Mouse (Mus musculus) frontal cortex, postnatal 14 days (tissue): ENCODE measurements around the gene Ncapd2.

ENCODE experiments used
- DNase-seq, 2 experiments: peaks; one replicate each; pipeline ENCODE4 v3.0.0; 2022; ENCODE audit warnings: low spot score in 2 of 2

Ncapd2 gene

DNA sequence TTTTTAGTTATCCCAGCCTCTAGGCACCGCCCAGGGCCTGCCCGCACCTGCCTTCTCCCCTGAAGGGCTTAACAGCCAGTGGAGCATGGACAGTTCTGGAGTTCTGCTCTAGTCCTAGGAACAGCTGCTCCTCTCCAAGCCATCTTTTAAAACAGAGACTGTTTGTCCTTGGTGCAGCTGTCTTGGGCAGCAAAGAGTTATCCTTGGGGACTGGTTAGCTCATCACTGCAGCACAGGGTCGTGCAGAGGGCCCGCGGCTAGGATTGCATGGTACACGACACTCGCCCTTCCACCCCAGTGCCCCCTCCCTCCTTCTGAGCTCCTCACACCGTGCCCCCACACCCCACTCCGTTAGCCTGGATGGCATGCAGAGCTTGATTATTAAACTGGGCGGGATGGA, 44.2 kb downstream of the Ncapd2 start:
- no peak for DNase-seq

- no peak for DNase-seq
Observed at GRCm38 (mm10) chr6:125146797-125147196, 44.7 kb downstream of the Ncapd2 start.

GRCm38 (mm10) chr6:125146148-125146547, 45.4 kb downstream of the Ncapd2 start:
- no peak for DNase-seq

GRCm38 (mm10) chr6:125145479-125145951, 46.0 kb downstream of the Ncapd2 start:
- DNase-seq = no peak

DNA sequence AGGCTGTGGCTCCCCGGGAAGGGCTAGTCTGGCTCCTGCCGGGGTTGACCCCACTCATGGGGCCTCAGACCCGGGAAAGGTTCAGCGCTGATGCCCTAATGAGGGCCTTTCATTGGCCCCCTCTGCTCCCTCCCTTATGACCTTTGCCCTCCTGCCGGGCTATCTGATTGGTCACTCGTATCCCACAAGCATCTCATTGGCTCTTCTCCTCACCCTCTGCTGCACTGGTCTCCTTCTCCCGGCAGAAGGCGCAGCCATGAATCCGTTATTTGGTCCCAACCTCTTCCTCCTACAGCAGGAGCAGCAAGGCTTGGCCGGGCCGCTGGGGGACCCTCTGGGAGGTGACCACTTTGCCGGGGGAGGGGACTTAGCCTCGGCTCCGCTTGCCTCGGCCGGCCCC, 46.5 kb downstream of the Ncapd2 start, which contains the start of gene Iffo1:
Gene Iffo1, plus strand, starts transcription at position 241 of the 400 bp plus-strand sequence.
- peak; percentile 89 to 92 for DNase-seq

- DNase-seq = no peak
Observed at GRCm38 (mm10) chr6:125143904-125144303, 47.6 kb downstream of the Ncapd2 start.

DNA sequence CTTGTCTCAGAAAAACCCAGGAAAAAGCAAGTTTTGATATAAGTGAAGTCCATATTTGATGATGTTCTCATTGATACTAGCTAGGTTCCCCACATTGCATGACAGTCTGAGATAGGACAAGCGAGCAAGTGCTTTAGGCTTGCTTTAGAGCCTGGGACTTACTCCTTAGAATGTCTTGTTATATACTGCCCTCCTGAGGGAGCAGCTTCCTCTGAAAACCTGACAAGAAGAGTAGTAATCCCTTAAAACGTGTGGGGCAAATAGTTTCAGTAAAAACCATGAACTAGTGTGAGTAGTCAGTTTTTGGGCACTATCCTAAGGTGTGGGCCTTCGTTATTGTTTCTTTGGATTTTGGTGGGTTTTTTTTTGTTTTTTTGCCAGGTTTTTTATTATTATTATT, 48.4 kb downstream of the Ncapd2 start:
- no peak for DNase-seq

DNA sequence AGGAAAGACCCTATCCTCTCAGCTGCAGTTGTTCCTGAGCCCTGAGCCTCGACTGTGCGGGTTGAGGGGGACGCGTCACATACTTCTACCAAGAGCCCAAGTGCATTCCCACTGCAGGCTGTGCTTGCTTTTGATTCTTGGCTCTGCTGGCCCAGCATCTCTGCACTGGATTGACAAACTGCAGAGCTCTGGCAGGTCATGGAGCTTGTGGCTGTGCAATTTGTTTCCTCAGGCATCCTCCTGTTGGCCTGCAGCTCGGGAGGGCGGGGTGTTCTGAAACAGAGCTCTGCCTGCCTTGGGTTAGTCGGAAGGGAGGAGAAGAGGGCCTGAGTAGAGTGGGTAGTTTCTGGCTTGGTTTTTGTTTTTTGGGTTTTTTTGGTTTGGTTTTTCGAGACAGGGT, 49.1 kb downstream of the Ncapd2 start:
- no peak for DNase-seq

DNA sequence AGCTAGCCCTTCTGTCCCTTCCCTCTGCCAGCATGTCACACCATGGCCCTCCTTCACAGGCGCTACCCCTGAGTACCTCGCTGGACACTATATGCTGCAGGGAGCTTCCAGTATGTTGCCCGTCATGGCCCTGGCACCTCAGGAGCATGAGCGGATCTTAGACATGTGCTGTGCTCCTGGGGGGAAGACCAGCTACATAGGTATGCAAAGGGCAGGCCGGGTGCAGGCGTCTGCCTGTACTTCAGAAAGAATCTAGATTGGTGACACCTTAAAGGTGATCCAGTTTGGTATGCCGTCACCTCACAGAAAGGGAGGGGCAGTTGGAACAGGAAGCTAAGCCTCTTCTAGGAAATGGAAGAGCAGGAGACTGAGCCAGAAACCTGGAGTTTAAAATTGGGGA, 51.8 kb downstream of the Ncapd2 start:
- no peak for DNase-seq

GRCm38 (mm10) chr6:125137002-125137671, 54.4 kb downstream of the Ncapd2 start:
- peak in 1 of 2 experiments; percentile 47 for DNase-seq

GRCm38 (mm10) chr6:125132470-125132869, 59.0 kb downstream of the Ncapd2 start:
- no peak for DNase-seq

GRCm38 (mm10) chr6:125131302-125132156, 60.0 kb downstream of the Ncapd2 start, which contains the start of gene Nop2:
TSS of gene Nop2 (plus strand) at chr6:125131909.
- peak; percentile 71 to 76 for DNase-seq

DNA sequence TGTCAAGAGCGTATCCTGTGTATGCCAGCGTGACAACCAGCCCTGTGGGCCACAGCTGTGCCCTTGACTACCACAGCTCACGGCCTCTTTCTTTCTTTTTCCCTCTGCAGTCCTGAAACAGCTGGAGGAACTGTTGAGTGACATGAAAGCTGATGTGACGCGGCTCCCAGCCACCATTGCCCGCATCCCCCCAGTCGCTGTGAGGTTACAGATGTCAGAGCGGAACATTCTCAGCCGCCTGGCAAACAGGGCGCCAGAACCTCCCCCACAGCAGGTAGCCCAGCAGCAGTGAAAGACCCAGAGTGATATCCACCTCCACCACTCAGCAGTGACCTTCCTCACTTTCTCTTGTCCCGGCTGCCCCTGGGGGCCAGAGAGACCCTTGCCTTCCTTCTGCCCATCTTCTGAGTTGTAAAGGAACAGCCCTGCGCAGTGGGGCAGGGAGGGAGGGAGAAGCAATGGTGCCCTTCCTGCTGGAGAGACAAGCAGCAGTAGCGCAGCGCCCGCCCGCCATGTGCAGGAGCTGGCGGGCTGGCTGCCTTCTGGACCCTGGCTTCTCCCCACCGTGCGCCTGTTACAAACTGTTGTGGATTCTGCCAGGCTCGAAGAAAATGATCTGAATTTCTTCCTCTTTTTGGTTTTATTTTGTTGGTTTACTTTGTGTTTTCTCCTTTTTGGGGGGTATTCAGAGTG, 61.6 kb downstream of the Ncapd2 start:
- no peak for DNase-seq

DNA sequence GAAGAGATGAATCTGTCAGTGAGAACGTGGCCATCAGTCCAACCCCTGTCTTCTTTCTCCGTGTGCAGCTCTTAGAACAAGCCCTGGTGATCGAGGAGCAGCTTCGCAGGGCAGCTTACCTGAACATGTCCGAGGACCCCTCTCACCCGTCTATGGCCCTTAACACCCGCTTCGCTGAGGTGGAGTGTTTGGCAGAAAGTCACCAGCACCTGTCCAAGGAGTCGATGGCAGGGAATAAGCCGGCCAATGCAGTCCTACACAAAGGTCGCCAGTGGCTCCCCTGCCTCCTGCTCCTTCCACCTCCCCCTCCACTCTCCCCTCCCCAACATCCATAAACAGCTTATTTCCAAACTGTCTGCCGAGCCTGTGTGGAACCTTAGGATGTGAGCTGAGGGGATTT, 62.8 kb downstream of the Ncapd2 start:
- DNase-seq = no peak

DNA sequence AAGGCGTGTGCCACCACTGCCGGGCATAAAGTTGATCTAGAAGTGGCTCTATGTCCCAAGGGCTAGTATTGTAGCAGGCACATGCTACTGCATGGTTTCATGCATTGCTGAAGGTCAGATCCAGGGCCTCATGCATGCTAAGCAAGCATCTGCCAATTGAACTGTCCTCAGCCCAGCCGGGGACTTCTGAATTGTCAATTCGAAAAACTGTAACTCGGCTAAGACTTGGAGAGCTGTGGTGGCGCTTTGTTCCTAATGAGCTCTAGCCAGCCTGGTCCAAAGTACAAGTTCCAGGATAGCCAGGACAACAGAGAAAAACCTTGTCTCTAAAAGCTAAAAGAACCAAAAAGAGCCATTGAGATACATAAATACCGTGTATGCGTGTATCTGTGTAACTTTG, 72.1 kb downstream of the Ncapd2 start:
- no peak for DNase-seq
